Mouse (Mus musculus) gonadal fat pad, adult 2 months (tissue): ENCODE measurements around the gene Fxyd7. TPM values are rescaled to one million over a fixed set of nuclear protein-coding genes. Genes with fewer than 3 reads are reported as not detected.

ENCODE experiments used
- DNase-seq: peaks from one replicate; pipeline ENCODE4 v3.0.0-alpha.2; 2012; ENCODE audit warnings: low read depth
- polyA plus RNA-seq: library from polyadenylated mRNA; depleted of rRNA; stranded (reverse); fragments of >200 nt; gene quantifications from 2 replicates; pipeline ENCODE4 v1.2.3, GENCODE M21; 2012; rRNA removed

Fxyd7 gene
- polyA plus RNA-seq, 1 experiment, result 5.0 TPM

GRCm38 (mm10) chr7:31008175-31008574 lies 43.1 kb downstream of the Fxyd7 start:
- no peak for DNase-seq

- DNase-seq, result no peak
Observed at GRCm38 (mm10) chr7:31007775-31008174, 43.5 kb downstream of the Fxyd7 start.

GRCm38 (mm10) chr7:31002650-31003049 lies 48.6 kb downstream of the Fxyd7 start:
- DNase-seq, result no peak

- DNase-seq, result no peak
Observed at GRCm38 (mm10) chr7:31000505-31001020, 50.7 kb downstream of the Fxyd7 start.

GRCm38 (mm10) chr7:30996491-30996890 lies 54.8 kb downstream of the Fxyd7 start:
- no peak for DNase-seq

GRCm38 (mm10) chr7:30993986-30994385 lies 57.3 kb downstream of the Fxyd7 start:
- no peak for DNase-seq

Other genes with a start within 250 kb of the Fxyd7 start
- 45.9 and 62.5 TPM in 2 replicates for gene Ffar2, start 227.7 kb downstream of the Fxyd7 start, polyA plus RNA-seq
- gene Ffar3, start 195.3 kb downstream of the Fxyd7 start, polyA plus RNA-seq, result not detected in 2 replicates
- gene Ffar1, start 189.9 kb downstream of the Fxyd7 start, polyA plus RNA-seq, result 0.04 and 0.05 TPM in 2 replicates
- 0.81 and 1.1 TPM in 2 replicates for gene Cd22, start 171.1 kb downstream of the Fxyd7 start, polyA plus RNA-seq
- gene Mag, start 136.6 kb downstream of the Fxyd7 start, polyA plus RNA-seq, result 0.61 and 0.65 TPM in 2 replicates
- 1.1 and 2.7 TPM in 2 replicates for gene Hamp2, start 126.8 kb downstream of the Fxyd7 start, polyA plus RNA-seq
- 0.76 and 8.4 TPM in 2 replicates for gene Hamp, start 107.4 kb downstream of the Fxyd7 start, polyA plus RNA-seq
- 84.7 and 96.8 TPM in 2 replicates for gene Usf2, start 94.7 kb downstream of the Fxyd7 start, polyA plus RNA-seq
- 71.1 and 104 TPM in 2 replicates for gene Lsr, start 78.0 kb downstream of the Fxyd7 start, polyA plus RNA-seq
- 10.9 and 14.2 TPM in 2 replicates for gene Fam187b, start 77.7 kb downstream of the Fxyd7 start, polyA plus RNA-seq
- gene Fxyd5, start 9.0 kb downstream of the Fxyd7 start, polyA plus RNA-seq, result 61.5 and 84.3 TPM in 2 replicates
- gene Fxyd1, start 5.7 kb upstream of the Fxyd7 start, polyA plus RNA-seq, result 218 and 301 TPM in 2 replicates
- 5.4 and 6.9 TPM in 2 replicates for gene Lgi4, start 7.9 kb upstream of the Fxyd7 start, polyA plus RNA-seq
- 49.4 and 80.0 TPM in 2 replicates for gene Fxyd3, start 25.2 kb upstream of the Fxyd7 start, polyA plus RNA-seq
- 27.8 and 32.4 TPM in 2 replicates for gene Hpn, start 63.8 kb upstream of the Fxyd7 start, polyA plus RNA-seq
- 30.3 and 42.4 TPM in 2 replicates for gene Scn1b, start 75.5 kb upstream of the Fxyd7 start, polyA plus RNA-seq
- 60.3 and 80.0 TPM in 2 replicates for gene Gramd1a, start 104.4 kb upstream of the Fxyd7 start, polyA plus RNA-seq
- not detected in 2 replicates for gene Scgb2b2, start 239.0 kb upstream of the Fxyd7 start, polyA plus RNA-seq
- not detected in 2 replicates for gene Scgb1b2, start 240.4 kb upstream of the Fxyd7 start, polyA plus RNA-seq